Mouse (Mus musculus) C2C12 (cell line): ENCODE results near the gene Gm20388.

ENCODE experiments used
- CEBPB ChIP-seq: IDR thresholded peaks from one replicate; pipeline ENCODE4 v1.6.1; 2011; ENCODE audit warnings: low read depth, mild to moderate bottlenecking, control low read depth, moderate library complexity
- CTCF ChIP-seq: IDR thresholded peaks from one replicate; pipeline ENCODE4 v1.5.1; 2011; ENCODE audit not compliant: control insufficient read depth, insufficient read depth, insufficient read length
- MAX ChIP-seq: IDR thresholded peaks from one replicate; pipeline ENCODE4 v1.6.1; 2011; ENCODE audit warnings: mild to moderate bottlenecking, control low read depth
- MYOD1 ChIP-seq: IDR thresholded peaks from one replicate; pipeline ENCODE4 v1.6.1; 2011; ENCODE audit warnings: low read depth; ENCODE audit not compliant: control insufficient read depth, insufficient read length
- MYOG ChIP-seq: IDR thresholded peaks from one replicate; pipeline ENCODE4 v1.6.1; 2011; ENCODE audit not compliant: control insufficient read depth, insufficient read length; ENCODE audit errors: extremely low read depth
- USF1 ChIP-seq: IDR thresholded peaks from one replicate; pipeline ENCODE4 v1.6.1; 2011; ENCODE audit warnings: low read depth, mild to moderate bottlenecking, control low read depth, moderate library complexity

DNA sequence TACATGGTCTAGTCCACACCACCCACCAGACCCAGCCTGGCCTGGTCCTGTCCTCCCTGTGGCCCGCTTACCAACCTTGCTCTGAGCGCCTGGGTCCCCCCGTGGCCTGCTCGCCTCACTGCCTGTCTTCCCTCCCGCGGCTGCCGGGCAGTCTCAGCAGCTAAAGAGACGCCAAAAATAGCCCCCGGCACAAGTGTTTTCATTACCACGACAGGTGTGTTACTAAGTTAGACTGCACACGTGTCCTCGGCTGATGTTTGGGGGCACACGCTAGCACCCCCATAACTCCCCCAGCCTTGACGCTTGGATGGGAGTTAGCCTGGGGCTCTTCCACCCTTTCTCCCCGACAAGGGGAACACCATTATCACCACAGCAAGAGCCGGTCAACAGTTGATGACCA, 2735.7 kb downstream of the Gm20388 start:
- TF ChIP-seq CTCF, result no peak
- no peak for TF ChIP-seq USF1
- no peak for TF ChIP-seq MYOD1
- no peak for TF ChIP-seq CEBPB
- TF ChIP-seq MAX, result no peak
- no peak for TF ChIP-seq MYOG
